Mouse (Mus musculus) embryonic facial prominence, embryonic 11.5 days (tissue): ENCODE results near the gene Farp1. TPM values are rescaled to one million over a fixed set of nuclear protein-coding genes. Genes with fewer than 3 reads are reported as not detected.
"Not testable (repeated sequence)": the region's sequence is repeated elsewhere in the genome, so short reads cannot be mapped to it uniquely, and the experiment has no call there.

Source experiments
- ATAC-seq: fragments of 200-750 bp; cut with Nextera tagmentation; replicated peaks from 2 replicates; pipeline ENCODE4 v1.8.0; 2017; ENCODE audit warnings: low read depth; ENCODE audit not compliant: insufficient number of reproducible peaks, low FRiP score, low TSS enrichment
- DNase-seq: peaks from one replicate; pipeline ENCODE4 v3.0.0-alpha.2; 2015; ENCODE audit warnings: low spot score
- H3K27ac ChIP-seq: fragments of 300-500 bp; sonication (generic); replicated peaks from 2 replicates; pipeline ENCODE4 v1.5.1; 2014; ENCODE audit warnings: mild to moderate bottlenecking, low read depth, low read length, control low read depth
- H3K27me3 ChIP-seq: fragments of 300-500 bp; sonication (generic); 2 replicates; pipeline ENCODE4 v1.6.1; 2014; ENCODE audit warnings: mild to moderate bottlenecking, low read length, moderate library complexity, mixed read lengths; ENCODE audit not compliant: control insufficient read depth, insufficient read depth
- H3K36me3 ChIP-seq: fragments of 300-500 bp; sonication (generic); replicated peaks from 2 replicates; pipeline ENCODE4 v1.6.1; 2014; ENCODE audit warnings: low read depth, mild to moderate bottlenecking, low read length, moderate library complexity, mixed read lengths; ENCODE audit not compliant: control insufficient read depth, insufficient read depth
- H3K4me1 ChIP-seq: fragments of 300-500 bp; sonication (generic); 2 replicates; pipeline ENCODE4 v1.6.1; 2014; ENCODE audit warnings: low read length, mixed read lengths; ENCODE audit not compliant: control insufficient read depth, insufficient read depth
- H3K4me2 ChIP-seq: fragments of 300-500 bp; sonication (generic); 2 replicates; pipeline ENCODE4 v1.6.1; 2014; ENCODE audit warnings: low read depth, mild to moderate bottlenecking, control low read depth, low read length, moderate library complexity
- H3K4me3 ChIP-seq: fragments of 300-500 bp; sonication (generic); 2 replicates; pipeline ENCODE4 v1.5.1; 2014; ENCODE audit warnings: low read depth, low read length, control low read depth
- H3K9ac ChIP-seq: fragments of 300-500 bp; sonication (generic); replicated peaks from 2 replicates; pipeline ENCODE4 v1.6.1; 2014; ENCODE audit warnings: mild to moderate bottlenecking, control low read depth, low read length
- H3K9me3 ChIP-seq: fragments of 300-500 bp; sonication (generic); replicated peaks from 2 replicates; pipeline ENCODE4 v1.6.1; 2016; ENCODE audit warnings: mild to moderate bottlenecking, low read length, inconsistent platforms, mixed read lengths; ENCODE audit not compliant: control insufficient read depth
- WGBS: fragments of 180-500 bp; shearing (Covaris S2); extraction: QIAGEN DNeasy Blood & Tissue Kit; methylation state at CpG from one replicate; pipeline ENCODE4 v1.1.7; 2014; 5-methylcytosine and 5-hydroxymethylcytosine counted together
- polyA plus RNA-seq: library from polyadenylated mRNA; unstranded; fragments of >200 nt; fragmentation: Nextera tagmentation; extraction: Ambion mirVana; gene quantifications from 2 replicates; pipeline ENCODE4 v1.2.1, GENCODE M21; 2014

The Farp1 gene
- polyA plus RNA-seq, 1 experiment from 2014 or later, result 42.8 TPM

GRCm38 (mm10) chr14:121124409-121125010, 89.5 kb downstream of the Farp1 start:
- WGBS, result 79% methylated on average over 8 of the region's 8 CpGs
- DNase-seq, result no peak
- Histone ChIP-seq H3K4me3 (no peak overlapping the region), H3K9me3 (no peaks in the 10 kb centered on the region), H3K4me1 (peaks cover 2% of the 10 kb centered on the region), H3K27me3 (no peaks in the 10 kb centered on the region), H3K9ac (no peak overlapping the region), H3K36me3 (no peaks in the 10 kb centered on the region), H3K27ac (no peak overlapping the region), H3K4me2 (no peak overlapping the region)
- ATAC-seq, result no peak

DNA sequence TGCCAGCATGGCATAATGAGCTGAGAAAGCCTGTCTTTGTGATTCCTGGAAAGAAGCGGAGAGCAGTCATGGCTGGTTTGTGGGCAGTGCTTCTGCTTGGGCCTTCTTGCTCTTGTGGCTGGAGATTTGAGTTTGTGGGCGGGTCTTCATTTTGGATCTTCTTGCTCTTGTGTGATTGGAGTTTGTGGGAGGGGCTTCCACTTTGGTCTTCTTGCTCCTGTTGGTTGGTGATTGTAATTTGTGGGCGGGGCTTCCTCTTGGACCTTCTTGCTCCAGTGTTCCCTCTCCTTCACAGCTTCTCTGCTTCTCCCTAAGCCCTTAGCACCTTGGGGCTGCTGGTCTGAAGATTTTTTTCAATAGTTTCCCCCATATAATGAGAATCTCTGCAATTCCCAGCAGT, 90.7 kb downstream of the Farp1 start:
- Histone ChIP-seq H3K4me1 (peaks cover 2% of the 10 kb centered on the region), H3K27me3 (no peaks in the 10 kb centered on the region), H3K4me2 (no peak overlapping the region), H3K27ac (no peak overlapping the region), H3K9ac (no peak overlapping the region), H3K4me3 (no peak overlapping the region), H3K9me3 (no peaks in the 10 kb centered on the region), H3K36me3 (no peaks in the 10 kb centered on the region)
- 93% methylated on average over 3 of the region's 3 CpGs for WGBS
- ATAC-seq, result no peak
- no peak for DNase-seq

DNA sequence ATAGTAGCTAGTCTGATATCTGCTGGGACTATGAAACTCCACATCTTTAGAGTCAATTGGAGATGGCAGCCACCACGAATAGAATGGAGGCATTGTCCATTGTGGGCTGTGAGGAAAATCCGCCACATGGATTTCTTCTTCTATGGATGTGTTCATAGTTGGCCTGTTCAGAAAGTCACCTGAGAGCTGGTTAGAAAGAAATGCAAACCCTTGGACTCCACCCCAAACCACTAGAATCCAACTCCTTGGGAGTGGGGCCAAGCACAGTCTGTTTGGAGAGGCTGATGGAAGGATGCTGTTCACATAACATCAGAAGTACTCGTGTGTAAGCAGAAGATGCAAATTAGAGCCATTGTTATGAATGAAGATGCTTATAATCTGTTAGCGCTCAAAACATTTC, 91.3 kb downstream of the Farp1 start:
- H3K9me3 ChIP-seq, result no peaks in the 10 kb centered on the region
- no peak overlapping the region for H3K4me3 ChIP-seq
- H3K27me3 ChIP-seq, result no peaks in the 10 kb centered on the region
- H3K36me3 ChIP-seq, result no peaks in the 10 kb centered on the region
- H3K27ac ChIP-seq, result no peak overlapping the region
- peaks cover 2% of the 10 kb centered on the region for H3K4me1 ChIP-seq
- no peak overlapping the region for H3K4me2 ChIP-seq
- DNase-seq (no peak), ATAC-seq (no peak)
- 86% methylated on average over 4 of the region's 4 CpGs for WGBS
- H3K9ac ChIP-seq, result no peak overlapping the region

DNA sequence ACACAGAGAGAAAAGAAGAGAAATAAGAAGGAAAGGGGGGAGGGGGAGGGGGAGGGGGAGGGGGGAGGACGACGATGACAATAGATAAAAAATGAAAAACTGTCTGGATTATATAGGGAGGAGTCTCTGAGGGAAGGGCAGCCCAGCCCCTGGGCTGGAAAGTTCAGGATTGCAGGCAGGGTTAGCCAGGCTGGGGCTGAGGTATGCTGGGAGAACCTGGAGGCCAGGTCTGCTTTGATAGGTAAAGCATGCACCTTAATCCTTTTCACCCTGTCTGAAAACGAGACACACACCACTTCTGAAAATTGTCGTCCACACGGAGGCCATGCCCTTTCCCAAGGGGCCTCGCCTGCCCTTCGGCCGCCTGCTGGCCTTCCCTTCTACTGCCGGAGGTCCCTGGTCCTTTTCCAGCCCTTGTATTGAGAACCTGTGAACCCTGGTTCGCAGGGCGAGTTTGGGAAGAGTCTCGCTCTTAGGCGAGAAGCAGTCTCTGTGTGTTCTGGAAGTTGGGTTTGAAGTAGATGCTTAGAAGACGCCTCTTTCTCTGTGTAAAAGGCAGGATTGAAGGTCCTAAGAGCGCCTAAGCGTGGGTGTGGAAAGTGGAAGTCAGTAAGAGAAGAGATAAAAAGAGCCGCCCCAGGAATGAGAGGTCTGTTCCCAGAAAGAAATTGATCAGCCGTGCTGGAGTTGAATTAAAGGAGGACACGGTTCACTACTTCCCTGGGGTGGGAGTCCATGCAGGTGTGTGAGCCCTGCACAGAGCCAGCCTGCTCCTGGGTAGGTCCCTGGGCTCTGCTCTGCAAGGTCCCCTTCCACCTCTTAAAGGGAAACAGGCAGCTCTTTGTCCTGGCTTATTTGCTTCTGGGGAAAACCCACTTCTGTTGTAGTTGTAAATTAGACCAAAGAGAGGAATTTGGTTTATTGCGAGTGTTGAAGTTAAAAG, 94.1 kb downstream of the Farp1 start:
- WGBS, result 36% methylated on average over 20 of the region's 20 CpGs
- no peak overlapping the region for H3K4me2 ChIP-seq
- DNase-seq (no peak), ATAC-seq (peak; percentile 66; the same call in 1 of the 2 replicates)
- H3K36me3 ChIP-seq, result no peaks in the 10 kb centered on the region
- H3K9ac ChIP-seq, result 0 out of 2 replicates have a peak overlapping the region, but pooled peaks have one; percentile 11
- H3K27ac ChIP-seq, result no peak overlapping the region
- peaks cover 2% of the 10 kb centered on the region for H3K4me1 ChIP-seq
- H3K4me3 ChIP-seq, result no peak overlapping the region
- H3K9me3 ChIP-seq, result no peaks in the 10 kb centered on the region
- H3K27me3 ChIP-seq, result no peaks in the 10 kb centered on the region

- H3K4me1 ChIP-seq, H3K9me3 ChIP-seq, ATAC-seq, DNase-seq, H3K4me3 ChIP-seq, H3K27ac ChIP-seq, H3K4me2 ChIP-seq, H3K9ac ChIP-seq, H3K27me3 ChIP-seq, H3K36me3 ChIP-seq: not testable (repeated sequence)
- 83% methylated on average over 1 of the region's 1 CpGs for WGBS
These were observed 95.4 kb downstream of the Farp1 start for GRCm38 (mm10) chr14:121130351-121130750.

- no peaks in the 10 kb centered on the region for H3K27me3 ChIP-seq
- no peak overlapping the region for H3K4me3 ChIP-seq
- H3K36me3 ChIP-seq, result no peaks in the 10 kb centered on the region
- no peaks in the 10 kb centered on the region for H3K4me1 ChIP-seq
- 33% methylated on average over 3 of the region's 3 CpGs for WGBS
- no peak overlapping the region for H3K4me2 ChIP-seq
- DNase-seq (peak; percentile 53), ATAC-seq (0 out of 2 replicates have a peak, but pooled peaks have one; percentile 58)
- H3K27ac ChIP-seq, result no peak overlapping the region; the same call in 1 of the 2 replicates
- no peak overlapping the region for H3K9ac ChIP-seq
- H3K9me3 ChIP-seq, result no peaks in the 10 kb centered on the region
These were observed 99.4 kb downstream of the Farp1 start for GRCm38 (mm10) chr14:121134414-121134813.

- Histone ChIP-seq H3K36me3 (no peaks in the 10 kb centered on the region), H3K27ac (no peak overlapping the region), H3K4me1 (no peaks in the 10 kb centered on the region; the same call in 1 of the 2 replicates), H3K27me3 (no peaks in the 10 kb centered on the region), H3K9ac (no peak overlapping the region), H3K4me3 (no peak overlapping the region), H3K9me3 (no peaks in the 10 kb centered on the region), H3K4me2 (no peak overlapping the region)
- ATAC-seq (no peak), DNase-seq (no peak)
- 91% methylated on average over 7 of the region's 7 CpGs for WGBS
These were observed 108.9 kb downstream of the Farp1 start for GRCm38 (mm10) chr14:121143831-121144455.
